ENCODE assay signal across 26 mouse cellular contexts in genomic region chr10:61258131-61258530, GRCm38 (mm10). TPM values are rescaled to one million over a fixed set of nuclear protein-coding genes. Genes with fewer than 3 reads are reported as not detected.
DNase-seq lines count a peak whose midpoint lies in the region; ATAC-seq lines count a peak whose summit lies in the region.
"Had no signal": no experiment of that assay in that cellular context is flagged by ENCODE, and none has a peak within 500 bp of the region (broad histone marks: within the 10 kb centered on the region; RNA-seq: fewer than 3 reads in every experiment).

No protein-coding gene starts in this region.

- 0 out of 2 replicates have a peak, but pooled peaks have one; percentile 31 for ATAC-seq in megakaryocyte progenitor cell, adult 5-6 weeks (replicated peaks; ENCODE audit: poor library complexity)
- ATAC-seq: activated CD4-positive, CD25-positive, alpha-beta regulatory T cell, adult 4 months; forebrain, postnatal 0 days; intestine, postnatal 0 days had no signal

- DNase-seq in layer of hippocampus, adult 8-10 months (ENCODE audit: low spot score in 2 of 2): peak; percentile 20 to 23
- DNase-seq in layer of hippocampus, adult 9-10 months (ENCODE audit: low spot score): no peak
- DNase-seq in 416B (ENCODE audit: low read depth): peak; percentile 68
- peak; percentile 47 to 74 for DNase-seq in frontal cortex, adult 2 months (ENCODE audit: extremely low spot score in 1 of 2, low spot score in 1 of 2)
- no peak for DNase-seq in kidney, adult 18-20 months
- no peak for DNase-seq in urinary bladder, postnatal 25 days (ENCODE audit: low spot score)
- DNase-seq: adrenal gland, postnatal 14 days; cerebellum, adult 11-12 months; cerebellum, postnatal 36 days; forebrain, postnatal 0 days; gastrocnemius, postnatal 14 days; heart, adult 2 months; heart, postnatal 4 days; liver, embryonic 13.5 days; lung, postnatal 4 days; thymus, postnatal 4 days had no signal

RNA-seq across cellular contexts. Expression of gene Adamts14, which starts 15.1 kb away (rescaled TPM):
- total RNA-seq in layer of hippocampus, adult 8-10 months (2022): 1 to 10 TPM; 1.5 to 2.0 (median 1.8) TPM
- polyA plus RNA-seq in frontal cortex, adult 2 months (2012; rRNA removed): 0.38 and 0.50 TPM in 2 replicates
- total RNA-seq in megakaryocyte progenitor cell, adult 5-6 weeks (2015): not detected in 2 replicates
- total RNA-seq in megakaryocyte progenitor cell, adult 5-6 weeks (2017): 0.10 TPM in 1 of 2 replicates, not detected in the other
- polyA plus RNA-seq: activated CD4-positive, CD25-positive, alpha-beta regulatory T cell, adult 4 months had no signal

RNA-seq across cellular contexts. Expression of gene Prf1, which starts 39.5 kb away (rescaled TPM):
- total RNA-seq in layer of hippocampus, adult 8-10 months (2022): not detected
- polyA plus RNA-seq in frontal cortex, adult 2 months (2012; rRNA removed): 0.10 and 0.38 TPM in 2 replicates
- total RNA-seq in megakaryocyte progenitor cell, adult 5-6 weeks (2015): not detected in 2 replicates
- total RNA-seq in megakaryocyte progenitor cell, adult 5-6 weeks (2017): not detected in 2 replicates
- total RNA-seq: forebrain, postnatal 0 days; gastrocnemius, postnatal 14 days; midbrain, postnatal 0 days had no signal
- polyA plus RNA-seq: forebrain, embryonic 10.5 days; forebrain, postnatal 0 days; hindbrain, embryonic 15.5 days; intestine, postnatal 0 days; kidney, embryonic 16.5 days; limb, embryonic 12.5 days; liver, embryonic 13.5 days; lung, embryonic 15.5 days; midbrain, embryonic 10.5 days; midbrain, postnatal 0 days had no signal

Comparison
In these comparisons a context has a peak if more than half of its experiments do, and no peak if none do; other contexts are left out.
1. DNase-seq: peak in layer of hippocampus, adult 8-10 months (2 of 2), 416B (single experiment) and frontal cortex, adult 2 months (2 of 2); none in layer of hippocampus, adult 9-10 months (single experiment), kidney, adult 18-20 months (single experiment) and urinary bladder, postnatal 25 days (single experiment).